Mouse (Mus musculus): ENCODE results near the gene Col4a1. TPM values are rescaled to one million over a fixed set of nuclear protein-coding genes. Genes with fewer than 3 reads are reported as not detected.

The Col4a1 gene
- polyA plus RNA-seq, 1 experiment from 2014 or later, result 77.9 TPM

- H3K4me1 ChIP-seq (ENCODE audit: control insufficient read depth, insufficient read depth, low read length), result no peaks in the 10 kb centered on the region
- no peaks in the 10 kb centered on the region for H3K36me3 ChIP-seq (ENCODE audit: control insufficient read depth, insufficient read depth, low read length)
- WGBS, result 53% methylated on average over 5 of the region's 5 CpGs
- DNase-seq (ENCODE audit: low spot score) (no peak), ATAC-seq (no peak)
- H3K27me3 ChIP-seq (replicated peaks; ENCODE audit: control insufficient read depth, insufficient read depth, low read length), result no peaks in the 10 kb centered on the region
- no peak overlapping the region for H3K9ac ChIP-seq (ENCODE audit: low read length)
- no peak overlapping the region for H3K27ac ChIP-seq (ENCODE audit: low read depth, low read length)
- no peak overlapping the region for H3K4me3 ChIP-seq (ENCODE audit: low read depth, low read length)
- no peaks in the 10 kb centered on the region for H3K9me3 ChIP-seq (replicated peaks; ENCODE audit: control insufficient read depth, low read length)
- H3K4me2 ChIP-seq (ENCODE audit: low read length), result no peak overlapping the region
Measured at GRCm38 (mm10) chr8:11336346-11336745, 23.7 kb upstream of the Col4a1 start.

- no peaks in the 10 kb centered on the region for H3K27me3 ChIP-seq (replicated peaks; ENCODE audit: control insufficient read depth, insufficient read depth, low read length)
- H3K27ac ChIP-seq (ENCODE audit: low read depth, low read length), result no peak overlapping the region
- WGBS, result 88% methylated on average over 4 of the region's 4 CpGs
Measured at GRCm38 (mm10) chr8:11335238-11335637, 22.6 kb upstream of the Col4a1 start.

GRCm38 (mm10) chr8:11334493-11334892, 21.9 kb upstream of the Col4a1 start:
- WGBS, result 97% methylated on average over 3 of the region's 3 CpGs
- Histone ChIP-seq H3K9me3 (replicated peaks; ENCODE audit: control insufficient read depth, low read length) (no peaks in the 10 kb centered on the region), H3K27ac (ENCODE audit: low read depth, low read length) (no peak overlapping the region), H3K9ac (ENCODE audit: low read length) (no peak overlapping the region), H3K36me3 (ENCODE audit: control insufficient read depth, insufficient read depth, low read length) (no peaks in the 10 kb centered on the region), H3K4me2 (ENCODE audit: low read length) (no peak overlapping the region), H3K27me3 (replicated peaks; ENCODE audit: control insufficient read depth, insufficient read depth, low read length) (no peaks in the 10 kb centered on the region), H3K4me3 (ENCODE audit: low read depth, low read length) (no peak overlapping the region), H3K4me1 (ENCODE audit: control insufficient read depth, insufficient read depth, low read length) (no peaks in the 10 kb centered on the region)
- DNase-seq (ENCODE audit: low spot score) (no peak), ATAC-seq (no peak)

More at GRCm38 (mm10) chr8:11335238-11335637, 22.6 kb upstream of the Col4a1 start:
- Histone ChIP-seq H3K36me3 (ENCODE audit: control insufficient read depth, insufficient read depth, low read length) (no peaks in the 10 kb centered on the region), H3K9ac (ENCODE audit: low read length) (no peak overlapping the region), H3K4me1 (ENCODE audit: control insufficient read depth, insufficient read depth, low read length) (no peaks in the 10 kb centered on the region), H3K4me2 (ENCODE audit: low read length) (no peak overlapping the region), H3K9me3 (replicated peaks; ENCODE audit: control insufficient read depth, low read length) (no peaks in the 10 kb centered on the region), H3K4me3 (ENCODE audit: low read depth, low read length) (no peak overlapping the region)
- ATAC-seq (no peak), DNase-seq (ENCODE audit: low spot score) (no peak)

GRCm38 (mm10) chr8:11333746-11334145, 21.1 kb upstream of the Col4a1 start:
- Histone ChIP-seq H3K27me3 (replicated peaks; ENCODE audit: control insufficient read depth, insufficient read depth, low read length) (no peaks in the 10 kb centered on the region), H3K36me3 (ENCODE audit: control insufficient read depth, insufficient read depth, low read length) (no peaks in the 10 kb centered on the region), H3K4me1 (ENCODE audit: control insufficient read depth, insufficient read depth, low read length) (no peaks in the 10 kb centered on the region), H3K27ac (ENCODE audit: low read depth, low read length) (no peak overlapping the region), H3K4me2 (ENCODE audit: low read length) (no peak overlapping the region), H3K9me3 (replicated peaks; ENCODE audit: control insufficient read depth, low read length) (no peaks in the 10 kb centered on the region), H3K9ac (ENCODE audit: low read length) (no peak overlapping the region), H3K4me3 (ENCODE audit: low read depth, low read length) (no peak overlapping the region)
- no peak for DNase-seq (ENCODE audit: low spot score)
- ATAC-seq, result no peak
- WGBS, result 78% methylated on average over 6 of the region's 6 CpGs

GRCm38 (mm10) chr8:11331561-11331960, 18.9 kb upstream of the Col4a1 start:
- WGBS, result 84% methylated on average over 4 of the region's 4 CpGs
- Histone ChIP-seq H3K4me3 (ENCODE audit: low read depth, low read length) (no peak overlapping the region), H3K27me3 (replicated peaks; ENCODE audit: control insufficient read depth, insufficient read depth, low read length) (no peaks in the 10 kb centered on the region), H3K27ac (ENCODE audit: low read depth, low read length) (no peak overlapping the region), H3K9me3 (replicated peaks; ENCODE audit: control insufficient read depth, low read length) (no peaks in the 10 kb centered on the region), H3K4me1 (ENCODE audit: control insufficient read depth, insufficient read depth, low read length) (no peaks in the 10 kb centered on the region), H3K4me2 (ENCODE audit: low read length) (no peak overlapping the region), H3K36me3 (ENCODE audit: control insufficient read depth, insufficient read depth, low read length) (no peaks in the 10 kb centered on the region), H3K9ac (ENCODE audit: low read length) (no peak overlapping the region)
- ATAC-seq (no peak), DNase-seq (ENCODE audit: low spot score) (no peak)

GRCm38 (mm10) chr8:11327722-11328417, 15.2 kb upstream of the Col4a1 start:
- Histone ChIP-seq H3K4me3 (ENCODE audit: low read depth, low read length) (no peak overlapping the region), H3K36me3 (ENCODE audit: control insufficient read depth, insufficient read depth, low read length) (no peaks in the 10 kb centered on the region), H3K9ac (ENCODE audit: low read length) (no peak overlapping the region), H3K27me3 (replicated peaks; ENCODE audit: control insufficient read depth, insufficient read depth, low read length) (no peaks in the 10 kb centered on the region), H3K4me2 (ENCODE audit: low read length) (no peak overlapping the region), H3K27ac (ENCODE audit: low read depth, low read length) (no peak overlapping the region), H3K9me3 (replicated peaks; ENCODE audit: control insufficient read depth, low read length) (no peaks in the 10 kb centered on the region), H3K4me1 (ENCODE audit: control insufficient read depth, insufficient read depth, low read length) (no peaks in the 10 kb centered on the region)
- ATAC-seq (no peak), DNase-seq (ENCODE audit: low spot score) (no peak)
- 52% methylated on average over 5 of the region's 5 CpGs for WGBS

GRCm38 (mm10) chr8:11327298-11327697, 14.7 kb upstream of the Col4a1 start:
- DNase-seq (ENCODE audit: low spot score) (no peak), ATAC-seq (no peak)
- H3K9me3 ChIP-seq (replicated peaks; ENCODE audit: control insufficient read depth, low read length), result no peaks in the 10 kb centered on the region
- no peak overlapping the region for H3K9ac ChIP-seq (ENCODE audit: low read length)
- no peaks in the 10 kb centered on the region for H3K36me3 ChIP-seq (ENCODE audit: control insufficient read depth, insufficient read depth, low read length)
- H3K4me1 ChIP-seq (ENCODE audit: control insufficient read depth, insufficient read depth, low read length), result no peaks in the 10 kb centered on the region
- no peak overlapping the region for H3K4me2 ChIP-seq (ENCODE audit: low read length)
- no peak overlapping the region for H3K4me3 ChIP-seq (ENCODE audit: low read depth, low read length)
- H3K27me3 ChIP-seq (replicated peaks; ENCODE audit: control insufficient read depth, insufficient read depth, low read length), result no peaks in the 10 kb centered on the region
- 57% methylated on average over 4 of the region's 4 CpGs for WGBS
- H3K27ac ChIP-seq (ENCODE audit: low read depth, low read length), result no peak overlapping the region

- no peaks in the 10 kb centered on the region for H3K4me1 ChIP-seq (ENCODE audit: control insufficient read depth, insufficient read depth, low read length)
Measured at GRCm38 (mm10) chr8:11324801-11325395, 12.3 kb upstream of the Col4a1 start.

GRCm38 (mm10) chr8:11323681-11324080, 11.1 kb upstream of the Col4a1 start:
- H3K4me1 ChIP-seq (ENCODE audit: control insufficient read depth, insufficient read depth, low read length), result no peaks in the 10 kb centered on the region
- no peak overlapping the region for H3K27ac ChIP-seq (ENCODE audit: low read depth, low read length)
- H3K4me3 ChIP-seq (ENCODE audit: low read depth, low read length), result no peak overlapping the region
- no peak overlapping the region for H3K4me2 ChIP-seq (ENCODE audit: low read length)
- no peak for DNase-seq (ENCODE audit: low spot score)
- H3K9me3 ChIP-seq (replicated peaks; ENCODE audit: control insufficient read depth, low read length), result no peaks in the 10 kb centered on the region
- H3K27me3 ChIP-seq (replicated peaks; ENCODE audit: control insufficient read depth, insufficient read depth, low read length), result no peaks in the 10 kb centered on the region
- no peak overlapping the region for H3K9ac ChIP-seq (ENCODE audit: low read length)
- no peaks in the 10 kb centered on the region for H3K36me3 ChIP-seq (ENCODE audit: control insufficient read depth, insufficient read depth, low read length)
- 92% methylated on average over 1 of the region's 1 CpGs for WGBS
- no peak for ATAC-seq

More at GRCm38 (mm10) chr8:11324801-11325395, 12.3 kb upstream of the Col4a1 start:
- DNase-seq (ENCODE audit: low spot score) (no peak), ATAC-seq (no peak)
- Histone ChIP-seq H3K27me3 (replicated peaks; ENCODE audit: control insufficient read depth, insufficient read depth, low read length) (no peaks in the 10 kb centered on the region), H3K4me2 (ENCODE audit: low read length) (no peak overlapping the region), H3K36me3 (ENCODE audit: control insufficient read depth, insufficient read depth, low read length) (no peaks in the 10 kb centered on the region), H3K9ac (ENCODE audit: low read length) (no peak overlapping the region), H3K27ac (ENCODE audit: low read depth, low read length) (no peak overlapping the region), H3K9me3 (replicated peaks; ENCODE audit: control insufficient read depth, low read length) (no peaks in the 10 kb centered on the region), H3K4me3 (ENCODE audit: low read depth, low read length) (no peak overlapping the region)
- 85% methylated on average over 6 of the region's 6 CpGs for WGBS

Measured in forebrain, embryonic 14.5 days (tissue).